Mouse (Mus musculus) midbrain, embryonic 14.5 days (tissue): ENCODE results near the gene Vmn1r64. TPM values are rescaled to one million over a fixed set of nuclear protein-coding genes. Genes with fewer than 3 reads are reported as not detected.
"Not testable (repeated sequence)": the region's sequence is repeated elsewhere in the genome, so short reads cannot be mapped to it uniquely, and the experiment has no call there.

Experiments used
- ATAC-seq: fragments of 200-750 bp; cut with Nextera tagmentation; 2 replicates; pipeline ENCODE4 v1.8.0; 2017; ENCODE audit warnings: moderate number of reproducible peaks, moderate library complexity; ENCODE audit not compliant: low FRiP score, low TSS enrichment
- DNase-seq: peaks from one replicate; pipeline ENCODE4 v3.0.0-alpha.2; 2015
- H3K27ac ChIP-seq: fragments of 300-500 bp; sonication (generic); replicated peaks from 2 replicates; pipeline ENCODE4 v1.5.1; 2014; ENCODE audit warnings: mild to moderate bottlenecking, low read depth, low read length, moderate library complexity
- H3K27me3 ChIP-seq: fragments of 300-500 bp; sonication (generic); 2 replicates; pipeline ENCODE4 v1.6.1; 2014; ENCODE audit warnings: low read length, control low read depth, mixed read lengths; ENCODE audit not compliant: control insufficient read depth, insufficient read depth
- H3K36me3 ChIP-seq: fragments of 300-500 bp; sonication (generic); 2 replicates; pipeline ENCODE4 v1.6.1; 2014; ENCODE audit warnings: low read length, control low read depth; ENCODE audit not compliant: control insufficient read depth, insufficient read depth
- H3K4me1 ChIP-seq: fragments of 300-500 bp; sonication (generic); 2 replicates; pipeline ENCODE4 v1.6.1; 2014; ENCODE audit warnings: mild to moderate bottlenecking, antibody characterized with exemption, low read length, control low read depth; ENCODE audit not compliant: control insufficient read depth, insufficient read depth
- H3K4me2 ChIP-seq: fragments of 300-500 bp; sonication (generic); 2 replicates; pipeline ENCODE4 v1.6.1; 2014; ENCODE audit warnings: mild to moderate bottlenecking, low read length, moderate library complexity
- H3K4me3 ChIP-seq: fragments of 300-500 bp; sonication (generic); replicated peaks from 2 replicates; pipeline ENCODE4 v1.5.1; 2014; ENCODE audit warnings: low read depth, low read length
- H3K9ac ChIP-seq: fragments of 300-500 bp; sonication (generic); replicated peaks from 2 replicates; pipeline ENCODE4 v1.6.1; 2014; ENCODE audit warnings: mild to moderate bottlenecking, low read length, moderate library complexity
- H3K9me3 ChIP-seq: fragments of 300-500 bp; sonication (generic); 2 replicates; pipeline ENCODE4 v1.6.1; 2016; ENCODE audit warnings: low read length, control low read depth, mixed read lengths; ENCODE audit not compliant: control insufficient read depth
- WGBS: fragments of 180-500 bp; shearing (Covaris S2); extraction: QIAGEN DNeasy Blood & Tissue Kit; methylation state at CpG from one replicate; pipeline ENCODE4 v1.1.7; 2014; 5-methylcytosine and 5-hydroxymethylcytosine counted together
- polyA plus RNA-seq: library from polyadenylated mRNA; unstranded; fragments of >200 nt; fragmentation: Nextera tagmentation; extraction: Ambion mirVana; gene quantifications from 2 replicates; pipeline ENCODE4 v1.2.1, GENCODE M21; 2014

Gene Vmn1r64
- polyA plus RNA-seq = not detected in 2 replicates

GRCm38 (mm10) chr7:5884442-5884841, at the start of gene Vmn1r64:
TSS of gene Vmn1r64 (minus strand) at chr7:5884542.
- H3K4me2 ChIP-seq = no peak within 1 kb of the TSS
- no peak within 1 kb of the TSS for H3K27ac ChIP-seq
- DNase-seq = no peak
- peaks cover 10% of the 10 kb centered on the region for H3K9me3 ChIP-seq
- H3K36me3 ChIP-seq = no peaks in the 10 kb centered on the region
- H3K9ac ChIP-seq = no peak within 1 kb of the TSS
- ATAC-seq = no peak
- no peaks in the 10 kb centered on the region for H3K27me3 ChIP-seq
- no peaks in the 10 kb centered on the region for H3K4me1 ChIP-seq
- no peak within 1 kb of the TSS for H3K4me3 ChIP-seq

DNA sequence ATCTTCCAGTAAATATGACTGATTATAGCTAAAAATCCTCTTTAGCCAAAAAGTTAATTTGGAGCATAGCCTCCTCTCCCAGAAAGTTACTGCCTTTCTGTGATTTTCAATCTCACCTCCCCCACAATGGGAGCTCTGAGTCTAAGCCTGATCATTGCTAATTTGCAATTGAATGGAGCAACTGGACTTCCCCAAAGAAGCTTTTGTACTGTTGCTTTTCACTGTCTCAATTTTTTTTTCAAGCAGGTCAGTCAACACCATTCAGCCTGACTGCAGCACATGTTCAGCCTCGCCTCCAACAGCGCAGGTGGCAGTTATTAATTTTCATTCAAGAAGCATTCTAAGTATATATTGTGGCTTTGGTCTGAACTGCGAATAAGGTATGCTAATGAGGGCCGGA, 14.9 kb upstream of the Vmn1r64 start:
- ATAC-seq (no peak), DNase-seq (no peak)
- Histone ChIP-seq H3K4me1 (no peaks in the 10 kb centered on the region), H3K4me2 (no peak overlapping the region), H3K9ac (no peak overlapping the region), H3K27me3 (no peaks in the 10 kb centered on the region), H3K9me3 (peaks cover 26% of the 10 kb centered on the region), H3K27ac (no peak overlapping the region), H3K4me3 (no peak overlapping the region), H3K36me3 (no peaks in the 10 kb centered on the region)
- WGBS = 84% methylated on average over 4 of the region's 4 CpGs

GRCm38 (mm10) chr7:5897245-5897644, 12.9 kb upstream of the Vmn1r64 start:
- not testable (repeated sequence) for H3K4me1 ChIP-seq, H3K4me2 ChIP-seq, H3K36me3 ChIP-seq, DNase-seq, H3K9ac ChIP-seq, H3K27ac ChIP-seq, H3K27me3 ChIP-seq, ATAC-seq, H3K4me3 ChIP-seq
- peaks cover 26% of the 10 kb centered on the region for H3K9me3 ChIP-seq
- 71% methylated on average over 2 of the region's 2 CpGs for WGBS

Other genes with a start within 250 kb of the Vmn1r64 start
- gene Vmn1r62, start 210.9 kb downstream of the Vmn1r64 start, polyA plus RNA-seq = not detected in 2 replicates
- not detected in 2 replicates for gene Vmn1r63, start 79.1 kb downstream of the Vmn1r64 start, polyA plus RNA-seq
- gene Vmn1r65, start 126.5 kb upstream of the Vmn1r64 start, polyA plus RNA-seq = not detected in 2 replicates
- not detected in 2 replicates for gene Nlrp4c, start 160.6 kb upstream of the Vmn1r64 start, polyA plus RNA-seq